Mouse (Mus musculus): ENCODE data around the gene Ifi27.
"Not testable (repeated sequence)": the region's sequence is repeated elsewhere in the genome, so short reads cannot be mapped to it uniquely, and the experiment has no call there.

Gene Ifi27

GRCm38 (mm10) chr12:103433986-103434731 lies at the start of gene Ifi27:
TSS of gene Ifi27 (plus strand) at chr12:103434211.
- DNase-seq (ENCODE audit: low read depth, low spot score), result no peak

GRCm38 (mm10) chr12:103388505-103389347 lies 45.3 kb upstream of the Ifi27 start, which contains the start of gene Otub2:
TSS of gene Otub2 (plus strand) at chr12:103388682.
- DNase-seq (ENCODE audit: low read depth, low spot score), result peak; percentile 96

GRCm38 (mm10) chr12:103389348-103389727 lies 44.7 kb upstream of the Ifi27 start:
- DNase-seq (ENCODE audit: low read depth, low spot score), result no peak

- no peak for DNase-seq (ENCODE audit: low read depth, low spot score)
Measured at GRCm38 (mm10) chr12:103389982-103390381, 44.0 kb upstream of the Ifi27 start.

GRCm38 (mm10) chr12:103391098-103391497 lies 42.9 kb upstream of the Ifi27 start:
- DNase-seq (ENCODE audit: low read depth, low spot score), result no peak

- DNase-seq (ENCODE audit: low read depth, low spot score), result no peak
Measured at GRCm38 (mm10) chr12:103393528-103393927, 40.5 kb upstream of the Ifi27 start.

- DNase-seq (ENCODE audit: low read depth, low spot score), result no peak
Measured at GRCm38 (mm10) chr12:103395486-103396275, 38.3 kb upstream of the Ifi27 start.

GRCm38 (mm10) chr12:103396751-103397150 lies 37.3 kb upstream of the Ifi27 start:
- DNase-seq (ENCODE audit: low read depth, low spot score), result no peak

- DNase-seq (ENCODE audit: low read depth, low spot score), result no peak
Measured at GRCm38 (mm10) chr12:103404131-103404530, 29.9 kb upstream of the Ifi27 start.

GRCm38 (mm10) chr12:103407720-103408119 lies 26.3 kb upstream of the Ifi27 start, which contains the start of gene 9330161L09Rik:
TSS of gene 9330161L09Rik (minus strand) at chr12:103407820.
- no peak for DNase-seq (ENCODE audit: low read depth, low spot score)

- no peak for DNase-seq (ENCODE audit: low read depth, low spot score)
Measured at GRCm38 (mm10) chr12:103408144-103408543, 25.9 kb upstream of the Ifi27 start.

- no peak for DNase-seq (ENCODE audit: low read depth, low spot score)
Measured at GRCm38 (mm10) chr12:103425016-103425728, 8.8 kb upstream of the Ifi27 start.

GRCm38 (mm10) chr12:103425729-103426470 lies 8.1 kb upstream of the Ifi27 start, which contains the start of gene Ddx24:
TSS of gene Ddx24 (minus strand) at chr12:103425830.
- DNase-seq (ENCODE audit: low read depth, low spot score), result peak; percentile 97

- DNase-seq (ENCODE audit: low read depth, low spot score), result no peak
Measured at GRCm38 (mm10) chr12:103426710-103427109, 7.3 kb upstream of the Ifi27 start.

- no peak for DNase-seq (ENCODE audit: low read depth, low spot score)
Measured at GRCm38 (mm10) chr12:103433430-103433829, 581 bp upstream of the Ifi27 start.

- no peak for DNase-seq (ENCODE audit: low read depth, low spot score)
Measured at GRCm38 (mm10) chr12:103434861-103435260, 850 bp downstream of the Ifi27 start.

- no peak for DNase-seq (ENCODE audit: low read depth, low spot score)
Measured at GRCm38 (mm10) chr12:103437601-103438000, 3.6 kb downstream of the Ifi27 start.

- DNase-seq (ENCODE audit: low read depth, low spot score), result no peak
Measured at GRCm38 (mm10) chr12:103443524-103443923, 9.5 kb downstream of the Ifi27 start, which contains the start of gene Ifi27l2a. TSS of gene Ifi27l2a (minus strand) at chr12:103443680.

- not testable (repeated sequence) for DNase-seq (ENCODE audit: low read depth, low spot score)
Measured at GRCm38 (mm10) chr12:103444261-103444660, 10.2 kb downstream of the Ifi27 start.

GRCm38 (mm10) chr12:103445060-103445459 lies 11.0 kb downstream of the Ifi27 start:
- no peak for DNase-seq (ENCODE audit: low read depth, low spot score)

All from mesoderm, embryonic 11.5 days (tissue).